Mouse (Mus musculus) olfactory bulb, adult 2 months (tissue): ENCODE measurements around the gene Tle6. TPM values are rescaled to one million over a fixed set of nuclear protein-coding genes. Genes with fewer than 3 reads are reported as not detected.
"Not testable (repeated sequence)": the region's sequence is repeated elsewhere in the genome, so short reads cannot be mapped to it uniquely, and the experiment has no call there.

Experiments
- H3K27ac ChIP-seq: fragments of 200-500 bp; 2 replicates; pipeline ENCODE4 v1.5.1; 2012; ENCODE audit warnings: low read depth, low read length; ENCODE audit not compliant: insufficient read depth
- H3K4me1 ChIP-seq: fragments of 200-500 bp; 2 replicates; pipeline ENCODE4 v1.6.1; 2012; ENCODE audit warnings: low read length; ENCODE audit not compliant: control insufficient read depth, insufficient read depth
- H3K4me3 ChIP-seq: fragments of 200-500 bp; 2 replicates; pipeline ENCODE4 v1.5.1; 2012; ENCODE audit warnings: mild to moderate bottlenecking, low read depth, low read length, moderate library complexity; ENCODE audit not compliant: insufficient read depth
- CTCF ChIP-seq: fragments of 200-500 bp; IDR thresholded peaks from 2 replicates; pipeline ENCODE4 v1.5.1; 2012; ENCODE audit warnings: low read depth, mild to moderate bottlenecking, low read length, moderate library complexity; ENCODE audit not compliant: insufficient read depth
- POLR2A ChIP-seq: fragments of 200-500 bp; IDR thresholded peaks from 2 replicates; pipeline ENCODE4 v1.6.1; 2012; ENCODE audit warnings: mild to moderate bottlenecking, low read depth, low read length, moderate library complexity; ENCODE audit not compliant: insufficient read depth
- WGBS: fragments of 180-500 bp; shearing (Covaris S2); methylation state at CpG from one replicate; pipeline ENCODE4 v1.1.7; 2018; 5-methylcytosine and 5-hydroxymethylcytosine counted together
- polyA plus RNA-seq: library from polyadenylated mRNA; stranded (reverse); fragments of >200 nt; gene quantifications from 2 replicates; pipeline ENCODE4 v1.2.4, GENCODE M21; 2012; ENCODE audit warnings: low replicate concordance; ENCODE audit not compliant: missing spikeins, insufficient read depth, insufficient read length

Gene Tle6
- polyA plus RNA-seq, 1 experiment = not detected

DNA sequence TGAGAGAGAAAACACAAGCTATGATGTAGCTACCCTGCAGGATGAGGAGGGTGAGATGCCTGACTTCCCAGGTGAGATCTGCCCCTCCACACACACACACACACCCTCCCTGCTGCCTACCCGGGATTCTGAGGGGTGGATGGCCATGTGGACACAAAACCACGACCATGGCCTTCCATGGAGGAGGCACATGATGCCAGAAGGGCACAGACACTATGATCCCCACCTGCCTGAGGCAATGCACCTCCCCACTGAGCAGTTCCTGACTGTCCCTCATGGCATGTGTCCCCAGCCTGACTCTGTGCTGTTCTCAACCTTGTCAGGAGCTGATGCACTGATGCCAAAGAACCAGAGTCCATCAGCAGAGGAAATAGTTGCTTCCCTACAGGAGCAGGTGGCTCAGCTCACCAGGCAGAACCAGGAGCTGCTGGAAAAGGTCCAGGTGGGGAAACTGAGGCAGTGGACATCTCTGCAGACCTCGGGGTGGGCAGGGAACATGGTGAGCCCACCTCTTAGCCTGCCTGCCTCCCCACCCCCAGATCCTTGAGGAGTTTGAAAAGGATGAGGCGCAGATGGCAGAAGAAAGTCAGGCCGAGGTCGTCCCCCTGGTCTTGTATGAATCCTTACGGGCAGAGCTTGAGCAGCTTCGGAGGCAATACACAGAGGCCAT is 41.2 kb upstream of the Tle6 start:
- peak overlapping the region; percentile 66 for H3K4me3 ChIP-seq
- 72% methylated on average over 8 of the region's 8 CpGs for WGBS
- peaks cover 23% of the 10 kb centered on the region for H3K4me1 ChIP-seq
- TF ChIP-seq CTCF (no peak), POLR2A (no peak)
- H3K27ac ChIP-seq = peak overlapping the region; percentile 80; the same call in 1 of the 2 replicates

DNA sequence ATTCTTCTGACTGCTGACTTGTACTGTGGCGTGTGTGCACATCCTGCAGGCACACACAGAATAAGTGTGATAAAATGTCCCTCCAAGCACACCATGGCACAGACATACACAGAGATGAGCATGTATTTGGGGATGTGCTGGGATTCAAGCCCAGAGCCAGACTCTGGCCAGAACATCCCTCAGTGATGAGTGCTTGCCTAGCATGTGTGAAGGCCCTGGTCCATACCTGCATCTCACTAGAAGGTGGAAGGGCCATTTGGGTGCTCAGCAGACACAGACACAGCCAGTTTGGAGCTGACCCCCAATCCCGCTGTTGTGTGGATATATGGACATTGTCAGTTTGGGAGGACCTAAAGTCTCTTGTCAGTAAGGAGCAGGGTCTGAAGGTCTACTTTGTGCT is 40.7 kb upstream of the Tle6 start:
- 96% methylated on average over 2 of the region's 2 CpGs for WGBS
- peaks cover 23% of the 10 kb centered on the region for H3K4me1 ChIP-seq
- H3K27ac ChIP-seq = no peak overlapping the region
- H3K4me3 ChIP-seq = no peak overlapping the region
- TF ChIP-seq POLR2A (no peak), CTCF (no peak)

DNA sequence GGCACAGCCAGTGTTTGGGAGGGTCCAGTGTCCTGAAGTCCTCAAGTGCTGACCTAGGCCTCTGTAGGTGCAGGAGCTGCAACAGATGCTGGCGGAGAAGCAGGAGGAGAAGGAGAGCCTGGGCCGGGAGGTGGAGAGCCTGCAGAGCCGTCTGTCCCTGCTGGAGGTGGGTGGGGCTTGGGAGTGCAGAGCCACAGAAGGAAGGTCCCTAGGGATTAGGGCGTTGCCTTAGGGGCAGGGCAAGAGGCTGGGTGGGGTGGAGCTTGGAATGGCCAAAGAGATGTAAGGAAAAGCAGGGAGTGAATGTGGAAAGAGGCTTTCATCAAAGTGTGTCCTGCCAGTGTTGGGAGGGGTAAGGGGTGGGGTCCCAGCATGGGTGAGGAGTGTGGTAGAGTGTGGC is 40.0 kb upstream of the Tle6 start:
- WGBS = 35% methylated on average over 4 of the region's 4 CpGs
- H3K4me3 ChIP-seq, H3K27ac ChIP-seq: not testable (repeated sequence)
- peaks cover 23% of the 10 kb centered on the region for H3K4me1 ChIP-seq

DNA sequence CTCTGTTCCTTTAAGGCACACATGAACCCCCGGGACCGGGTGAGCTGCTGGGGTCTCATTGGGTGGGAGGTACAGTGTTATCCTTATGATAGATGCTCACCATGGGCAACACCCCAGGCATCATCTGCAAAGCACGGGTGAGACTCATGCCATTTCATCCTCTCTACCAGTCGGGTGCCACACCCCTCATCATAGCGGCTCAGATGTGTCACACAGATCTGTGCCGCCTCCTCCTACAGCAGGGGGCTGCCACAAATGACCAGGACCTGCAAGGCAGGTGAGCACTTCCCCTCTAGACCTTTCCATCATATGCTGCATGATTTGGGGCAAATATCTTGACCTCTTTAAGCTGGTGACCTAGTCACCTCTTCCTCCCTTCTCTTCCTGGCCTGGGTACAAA is 37.2 kb upstream of the Tle6 start:
- peaks cover 26% of the 10 kb centered on the region for H3K4me1 ChIP-seq
- 82% methylated on average over 6 of the region's 6 CpGs for WGBS
- H3K4me3 ChIP-seq = no peak overlapping the region
- TF ChIP-seq CTCF (no peak), POLR2A (no peak)
- no peak overlapping the region for H3K27ac ChIP-seq

DNA sequence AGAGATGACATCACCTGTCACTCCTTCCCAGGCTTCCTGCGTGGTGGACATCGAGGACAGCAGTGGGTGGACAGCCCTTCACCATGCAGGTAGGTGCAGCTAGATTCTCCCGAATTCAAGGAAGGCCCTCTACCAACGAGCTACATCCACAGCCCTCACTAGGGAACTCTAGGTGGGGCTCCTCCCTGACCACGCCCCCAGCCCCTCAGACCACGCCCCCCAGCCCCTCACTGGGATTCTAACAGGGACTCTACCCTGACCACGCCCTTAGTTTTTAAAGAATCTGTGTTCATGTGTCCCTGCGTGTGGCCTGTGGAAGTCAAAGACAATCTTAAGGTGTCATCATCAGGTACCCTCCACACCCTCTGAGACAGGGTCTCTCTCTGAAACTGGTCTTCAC is 35.5 kb upstream of the Tle6 start:
- Histone ChIP-seq H3K4me1 (peaks cover 12% of the 10 kb centered on the region), H3K27ac (no peak overlapping the region), H3K4me3 (no peak overlapping the region)
- 25% methylated on average over 8 of the region's 8 CpGs for whole genome bisulfite sequencing
- no peak for TF ChIP-seq CTCF
- TF ChIP-seq POLR2A = no peak

DNA sequence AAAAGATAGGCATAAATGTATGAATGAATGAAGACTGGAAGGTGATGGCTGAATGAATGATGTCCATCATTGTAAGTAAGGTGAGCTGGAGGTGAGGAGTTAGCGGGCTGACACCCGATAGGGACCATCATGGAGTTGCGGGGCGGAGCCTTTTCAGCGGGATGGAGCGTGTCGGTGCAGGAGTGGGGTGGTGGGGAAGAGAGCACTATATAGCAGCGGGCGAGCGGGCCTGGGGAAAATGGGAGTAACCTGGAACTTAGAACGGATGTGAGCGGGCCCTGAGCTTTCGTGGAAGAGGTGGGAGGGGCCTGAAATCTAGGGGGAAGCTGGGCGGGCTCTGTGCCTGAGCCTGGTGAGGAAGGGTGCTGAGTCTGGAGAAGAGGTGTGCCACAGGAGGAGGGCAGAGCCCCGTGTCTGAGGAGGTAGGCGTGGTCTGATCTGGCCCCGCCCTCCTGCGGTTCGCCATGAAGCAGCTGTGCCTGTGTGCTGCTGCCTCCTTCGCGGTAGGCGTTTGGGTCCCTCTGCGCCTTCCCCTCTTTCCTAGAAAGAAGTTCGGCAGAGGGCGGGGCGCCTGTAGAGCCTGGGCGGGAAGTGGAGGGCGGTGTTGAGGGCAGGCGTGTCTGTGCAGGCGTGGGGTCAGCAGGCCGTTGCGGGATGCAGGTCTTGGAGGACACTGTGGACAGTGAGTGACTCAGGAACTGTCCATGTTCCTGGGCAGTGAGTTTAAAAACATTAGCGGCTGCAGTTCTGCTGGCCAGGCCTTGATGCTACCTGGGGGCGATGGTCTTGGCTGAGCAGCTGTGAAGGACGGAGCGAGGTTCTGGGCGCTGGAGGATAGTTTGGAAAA is 32.6 kb upstream of the Tle6 start:
- Histone ChIP-seq H3K4me3 (peak overlapping the region; percentile 39), H3K27ac (no peak overlapping the region), H3K4me1 (peaks cover 10% of the 10 kb centered on the region)
- WGBS = 3% methylated on average over 37 of the region's 37 CpGs
- TF ChIP-seq POLR2A (no peak), CTCF (no peak)

DNA sequence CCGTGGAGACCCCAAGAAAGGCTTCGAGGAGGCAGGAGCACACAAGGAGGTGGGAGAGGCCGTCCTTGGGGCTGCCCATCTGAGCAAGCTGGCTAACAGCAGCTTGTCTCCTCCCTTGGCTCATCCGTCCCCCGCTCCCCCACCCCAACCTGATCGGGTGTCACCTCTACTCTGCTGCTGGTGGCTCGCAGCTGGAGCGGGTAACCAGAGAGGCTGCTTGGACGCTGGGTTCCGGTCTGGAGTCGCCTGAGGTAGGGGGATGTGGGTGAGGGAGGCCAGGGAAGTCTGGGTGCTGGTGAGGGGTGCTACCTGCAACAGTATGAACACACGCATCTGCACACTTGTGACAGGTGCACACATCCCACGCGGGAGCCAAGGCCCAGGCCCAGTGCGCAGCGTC is 27.5 kb upstream of the Tle6 start, which contains the start of gene Ankrd24:
Gene Ankrd24 (plus strand): TSS at position 151 of the 400 bp plus-strand sequence.
- Histone ChIP-seq H3K4me1 (peaks cover 23% of the 10 kb centered on the region), H3K4me3 (peak within 1 kb of the TSS; percentile 69), H3K27ac (peak within 1 kb of the TSS; percentile 70)
- no peak for TF ChIP-seq CTCF
- TF ChIP-seq POLR2A = no peak
- 85% methylated on average over 16 of the region's 16 CpGs for WGBS

DNA sequence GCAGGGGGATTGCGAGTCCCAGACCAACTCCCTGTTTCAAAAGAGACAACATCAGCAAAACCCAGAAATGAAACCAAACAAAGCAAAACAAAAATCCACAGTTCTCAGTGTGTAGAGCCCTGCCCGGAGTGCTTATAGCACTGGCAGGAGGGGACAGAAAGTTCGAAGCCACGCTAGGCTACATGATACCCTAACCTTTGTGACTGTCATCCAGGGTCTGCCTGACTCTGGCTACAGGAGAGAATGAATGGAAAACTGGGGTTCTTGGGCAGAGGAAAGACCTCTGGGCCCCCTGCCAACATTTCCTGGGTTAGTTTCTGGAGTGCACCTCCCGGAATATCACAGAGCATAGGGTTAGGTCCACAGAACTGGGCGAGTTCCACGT is 27.0 kb upstream of the Tle6 start:
- TF ChIP-seq CTCF (no peak), POLR2A (no peak)
- 46% methylated on average over 7 of the region's 7 CpGs for WGBS
- Histone ChIP-seq H3K27ac (peak overlapping the region; percentile 69), H3K4me1 (peaks cover 20% of the 10 kb centered on the region), H3K4me3 (peak overlapping the region; percentile 69)

DNA sequence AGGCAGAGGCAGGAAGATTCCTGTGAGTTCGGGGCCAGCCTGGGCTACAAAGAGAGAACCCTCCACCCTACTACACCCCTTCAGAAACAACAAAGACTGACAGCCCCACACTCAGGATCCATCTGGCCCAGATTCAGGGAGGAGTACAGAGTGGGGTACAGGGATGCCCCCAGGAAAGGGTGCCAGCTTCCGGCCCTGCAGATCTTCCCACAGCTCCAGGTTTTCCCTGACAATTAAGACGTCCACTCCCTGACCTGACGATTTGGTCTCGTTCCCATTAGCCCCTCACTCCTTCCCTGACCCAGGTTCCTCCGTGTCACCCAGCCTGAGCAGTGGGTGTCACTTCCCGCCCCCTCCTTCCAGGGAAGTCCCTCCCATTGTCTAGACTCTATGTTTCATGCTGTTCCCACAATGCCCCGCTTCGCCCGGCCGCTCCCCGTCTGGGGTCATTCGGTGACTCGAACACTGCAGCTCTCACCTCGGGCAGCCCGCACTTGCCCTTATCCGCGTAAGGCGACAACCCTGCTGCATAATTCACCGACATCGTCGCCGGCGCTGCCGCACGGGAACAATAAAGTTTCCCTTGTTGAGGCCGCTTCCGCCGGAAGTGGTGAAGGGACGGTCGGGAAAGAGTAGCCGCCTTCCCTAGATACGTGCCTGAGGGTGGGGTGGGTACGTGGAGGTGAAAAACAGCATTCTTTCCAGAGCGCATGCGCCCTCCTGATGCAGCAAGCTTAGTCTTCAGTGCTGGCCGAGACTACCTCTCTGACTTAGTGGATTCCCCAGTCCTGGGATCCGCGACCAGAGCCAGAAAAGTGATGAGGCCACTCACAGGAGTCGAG is 26.3 kb upstream of the Tle6 start, which contains the start of gene Sirt6:
Gene Sirt6 (minus strand): TSS at position 804 of the 842 bp plus-strand sequence.
- WGBS = 3% methylated on average over 40 of the region's 40 CpGs
- peaks cover 20% of the 10 kb centered on the region for H3K4me1 ChIP-seq
- peak within 1 kb of the TSS; percentile 69 for H3K4me3 ChIP-seq
- peak within 1 kb of the TSS; percentile 70 for H3K27ac ChIP-seq
- TF ChIP-seq POLR2A (peak; percentile 45; the same call in 1 of the 2 replicates), CTCF (no peak)
